ENCODE assay signal across 18 mouse cellular contexts in the genomic region with DNA sequence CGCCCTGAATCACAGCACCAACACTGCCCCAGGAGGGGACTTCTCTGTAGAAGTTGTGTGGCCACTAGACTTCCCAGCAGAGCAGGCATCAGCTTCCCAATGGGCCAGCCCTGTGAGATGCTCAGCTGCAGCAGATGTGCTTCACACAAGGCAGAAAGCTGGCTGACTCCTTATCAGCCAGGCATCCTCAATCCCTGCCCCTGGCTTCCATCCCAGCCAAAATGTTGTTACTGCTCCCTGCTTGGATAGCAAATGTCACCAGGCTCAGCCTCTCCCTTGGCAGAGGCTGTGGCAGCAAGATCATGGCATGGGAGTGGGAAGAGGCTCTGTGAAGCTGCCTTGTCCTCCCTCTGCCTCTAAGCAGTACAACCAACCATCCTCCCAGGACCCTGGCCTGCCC.
DNase-seq lines count a peak whose midpoint lies in the region; ATAC-seq lines count a peak whose summit lies in the region.
"Had no signal": no experiment of that assay in that cellular context is flagged by ENCODE, and none has a peak within 500 bp of the region (broad histone marks: within the 10 kb centered on the region; RNA-seq: fewer than 3 reads in every experiment).

No protein-coding gene starts in this region.

- peaks cover 46% of the 10 kb centered on the region for H3K4me1 ChIP-seq in embryonic facial prominence, embryonic 10.5 days
- peaks cover 16% of the 10 kb centered on the region; the same call in 1 of the 2 replicates for H3K4me1 ChIP-seq in forebrain, embryonic 11.5 days (replicated peaks; ENCODE audit: control insufficient read depth, insufficient read depth, low read length)

- no peaks in the 10 kb centered on the region for H3K27me3 ChIP-seq in embryonic facial prominence, embryonic 10.5 days (replicated peaks; ENCODE audit: low read depth, poor library complexity, severe bottlenecking)
- no peaks in the 10 kb centered on the region for H3K27me3 ChIP-seq in forebrain, embryonic 11.5 days (ENCODE audit: control insufficient read depth, insufficient read depth, low read length)
- H3K27me3 ChIP-seq: embryonic facial prominence, embryonic 13.5 days; limb, embryonic 12.5 days; liver, embryonic 15.5 days; neural tube, embryonic 13.5 days had no signal

- no peak overlapping the region for H3K4me3 ChIP-seq in embryonic facial prominence, embryonic 10.5 days
- H3K4me3 ChIP-seq in forebrain, embryonic 11.5 days (ENCODE audit: low read depth, low read length) = no peak overlapping the region
- H3K4me3 ChIP-seq: embryonic facial prominence, embryonic 13.5 days; gastrocnemius, adult 2 months; limb, embryonic 12.5 days; liver, embryonic 15.5 days; neural tube, embryonic 13.5 days had no signal

- H3K4me2 ChIP-seq in forebrain, embryonic 11.5 days (ENCODE audit: low read depth, low read length, severe bottlenecking) = no peak overlapping the region
- H3K4me2 ChIP-seq: embryonic facial prominence, embryonic 13.5 days; limb, embryonic 12.5 days; liver, embryonic 15.5 days; neural tube, embryonic 13.5 days had no signal

- no peaks in the 10 kb centered on the region for H3K9me3 ChIP-seq in embryonic facial prominence, embryonic 10.5 days
- H3K9me3 ChIP-seq in forebrain, embryonic 11.5 days (ENCODE audit: control insufficient read depth, low read length) = no peaks in the 10 kb centered on the region
- H3K9me3 ChIP-seq: embryonic facial prominence, embryonic 13.5 days; limb, embryonic 12.5 days; liver, embryonic 15.5 days; neural tube, embryonic 13.5 days had no signal

- WGBS in embryonic facial prominence, embryonic 10.5 days = 83% methylated on average over 1 of the region's 1 CpGs
- WGBS in forebrain, embryonic 11.5 days = 95% methylated on average over 1 of the region's 1 CpGs

- H3K36me3 ChIP-seq in embryonic facial prominence, embryonic 10.5 days (replicated peaks) = peaks cover 5% of the 10 kb centered on the region; the same call in 1 of the 2 replicates
- no peaks in the 10 kb centered on the region for H3K36me3 ChIP-seq in forebrain, embryonic 11.5 days (ENCODE audit: control insufficient read depth, insufficient read depth, low read length)
- H3K36me3 ChIP-seq: embryonic facial prominence, embryonic 13.5 days; limb, embryonic 12.5 days; liver, embryonic 15.5 days; neural tube, embryonic 13.5 days had no signal

- peak; percentile 43 for DNase-seq in adrenal gland, postnatal 14 days
- no peak for DNase-seq in adrenal gland, adult 18-20 months (ENCODE audit: low spot score in 2 of 2)
- peak; percentile 12 for DNase-seq in lung, postnatal 10 days
- DNase-seq in lung, postnatal 25 days (ENCODE audit: low spot score) = no peak
- no peak for DNase-seq in embryonic facial prominence, embryonic 10.5 days (ENCODE audit: low spot score)
- peak; percentile 79 for DNase-seq in heart, postnatal 4 days
- no peak for DNase-seq in gastrocnemius, adult 8-10 months (ENCODE audit: low spot score in 2 of 2)
- no peak for DNase-seq in forebrain, embryonic 11.5 days (ENCODE audit: low spot score)
- DNase-seq: gastrocnemius, adult 2 months; kidney, adult 2 months; kidney, postnatal 36 days had no signal

- H3K9ac ChIP-seq in forebrain, embryonic 11.5 days (ENCODE audit: low read length) = no peak overlapping the region
- H3K9ac ChIP-seq: embryonic facial prominence, embryonic 13.5 days; limb, embryonic 12.5 days; liver, embryonic 15.5 days; neural tube, embryonic 13.5 days had no signal

- peak overlapping the region; percentile 24; the same call in 1 of the 2 replicates for H3K27ac ChIP-seq in embryonic facial prominence, embryonic 10.5 days (replicated peaks)
- no peak overlapping the region for H3K27ac ChIP-seq in forebrain, embryonic 11.5 days (ENCODE audit: low read depth, low read length)
- H3K27ac ChIP-seq: embryonic facial prominence, embryonic 13.5 days; gastrocnemius, adult 2 months; limb, embryonic 12.5 days; liver, embryonic 15.5 days; macrophage; neural tube, embryonic 13.5 days had no signal

- no peak for ATAC-seq in forebrain, embryonic 11.5 days (replicated peaks; ENCODE audit: low FRiP score)
- ATAC-seq: forebrain, embryonic 14.5 days; midbrain, embryonic 16.5 days had no signal

Comparison
In these comparisons a context has a peak if more than half of its experiments do, and no peak if none do; other contexts are left out.
1. DNase-seq: peak in adrenal gland, postnatal 14 days (single experiment), lung, postnatal 10 days (single experiment) and heart, postnatal 4 days (single experiment); none in adrenal gland, adult 18-20 months (0 of 2), lung, postnatal 25 days (single experiment), embryonic facial prominence, embryonic 10.5 days (single experiment), gastrocnemius, adult 8-10 months (0 of 2) and forebrain, embryonic 11.5 days (single experiment).